Mouse (Mus musculus): ENCODE measurements around the gene Stpg2.
"Not testable (repeated sequence)": the region's sequence is repeated elsewhere in the genome, so short reads cannot be mapped to it uniquely, and the experiment has no call there.

Gene Stpg2

GRCm38 (mm10) chr3:139205444-139205998 lies at the start of gene Stpg2:
Gene Stpg2 (plus strand): TSS chr3:139205694.
- peak; percentile 92 for DNase-seq (ENCODE audit: low read depth, low spot score)

GRCm38 (mm10) chr3:139162146-139162545 lies 43.3 kb upstream of the Stpg2 start:
- no peak for DNase-seq (ENCODE audit: low read depth, low spot score)

GRCm38 (mm10) chr3:139162658-139163057 lies 42.8 kb upstream of the Stpg2 start:
- no peak for DNase-seq (ENCODE audit: low read depth, low spot score)

- no peak for DNase-seq (ENCODE audit: low read depth, low spot score)
Measured at GRCm38 (mm10) chr3:139168510-139169269, 36.8 kb upstream of the Stpg2 start.

GRCm38 (mm10) chr3:139169740-139170139 lies 35.8 kb upstream of the Stpg2 start:
- no peak for DNase-seq (ENCODE audit: low read depth, low spot score)

- DNase-seq (ENCODE audit: low read depth, low spot score), result no peak
Measured at GRCm38 (mm10) chr3:139176936-139177335, 28.6 kb upstream of the Stpg2 start.

- no peak for DNase-seq (ENCODE audit: low read depth, low spot score)
Measured at GRCm38 (mm10) chr3:139191541-139191940, 14.0 kb upstream of the Stpg2 start.

- DNase-seq (ENCODE audit: low read depth, low spot score), result no peak
Measured at GRCm38 (mm10) chr3:139193917-139194316, 11.6 kb upstream of the Stpg2 start.

- DNase-seq (ENCODE audit: low read depth, low spot score), result no peak
Measured at GRCm38 (mm10) chr3:139198412-139198811, 7.1 kb upstream of the Stpg2 start.

GRCm38 (mm10) chr3:139200324-139200723 lies 5.2 kb upstream of the Stpg2 start:
- no peak for DNase-seq (ENCODE audit: low read depth, low spot score)

- DNase-seq (ENCODE audit: low read depth, low spot score), result no peak
Measured at GRCm38 (mm10) chr3:139216945-139217344, 11.5 kb downstream of the Stpg2 start.

GRCm38 (mm10) chr3:139225123-139225522 lies 19.6 kb downstream of the Stpg2 start:
- no peak for DNase-seq (ENCODE audit: low read depth, low spot score)

- DNase-seq (ENCODE audit: low read depth, low spot score), result no peak
Measured at GRCm38 (mm10) chr3:139226811-139227210, 21.3 kb downstream of the Stpg2 start.

GRCm38 (mm10) chr3:139245219-139245618 lies 39.7 kb downstream of the Stpg2 start:
- DNase-seq (ENCODE audit: low read depth, low spot score), result no peak

- no peak for DNase-seq (ENCODE audit: low read depth, low spot score)
Measured at GRCm38 (mm10) chr3:139246508-139246907, 41.0 kb downstream of the Stpg2 start.

GRCm38 (mm10) chr3:139262359-139262758 lies 56.9 kb downstream of the Stpg2 start:
- not testable (repeated sequence) for DNase-seq (ENCODE audit: low read depth, low spot score)

- DNase-seq (ENCODE audit: low read depth, low spot score), result peak; percentile 8
Measured at GRCm38 (mm10) chr3:139297909-139298308, 92.4 kb downstream of the Stpg2 start.

GRCm38 (mm10) chr3:139308078-139308809 lies 102.8 kb downstream of the Stpg2 start:
- DNase-seq (ENCODE audit: low read depth, low spot score), result no peak

GRCm38 (mm10) chr3:139311721-139312120 lies 106.2 kb downstream of the Stpg2 start:
- DNase-seq (ENCODE audit: low read depth, low spot score), result no peak

GRCm38 (mm10) chr3:139380494-139380893 lies 175.0 kb downstream of the Stpg2 start:
- no peak for DNase-seq (ENCODE audit: low read depth, low spot score)

GRCm38 (mm10) chr3:139397077-139397865 lies 191.8 kb downstream of the Stpg2 start:
- DNase-seq (ENCODE audit: low read depth, low spot score), result no peak

GRCm38 (mm10) chr3:139404673-139405072 lies 199.2 kb downstream of the Stpg2 start:
- DNase-seq (ENCODE audit: low read depth, low spot score), result no peak

Data from retina, adult 2 months (tissue).